Mouse (Mus musculus) kidney, adult 2 months (tissue): ENCODE results near the gene 4921524J17Rik.

Experiments
- CTCF ChIP-seq: fragments of 200-500 bp; conservative IDR thresholded peaks from 2 replicates; pipeline ENCODE4 v1.5.1; 2011; ENCODE audit warnings: low read depth, mild to moderate bottlenecking, control low read depth, low read length, moderate library complexity, mixed read lengths; ENCODE audit not compliant: insufficient read depth, insufficient read length
- POLR2A ChIP-seq: fragments of 200-500 bp; IDR thresholded peaks from one replicate; pipeline ENCODE4 v1.6.1; 2011; ENCODE audit warnings: low read depth, low read length, control low read depth

- TF ChIP-seq CTCF (no peak), POLR2A (no peak)
Observed at GRCm38 (mm10) chr8:85481900-85482299, 49.3 kb upstream of the 4921524J17Rik start.
